Mouse (Mus musculus) limb, embryonic 12.5 days (tissue): ENCODE measurements at regions not wholly inside any gene's neighbourhood (a gene's known extent, or its start where the extent isn't known, plus 50 kb on each side); places are given as distances from the start of the nearest gene placed in this dataset.

Source experiments
- ATAC-seq: fragments of 200-750 bp; cut with Nextera tagmentation; 2 replicates; pipeline ENCODE4 v1.8.0; 2017; ENCODE audit warnings: low read depth, moderate TSS enrichment; ENCODE audit not compliant: insufficient number of reproducible peaks, insufficient read depth, low FRiP score, low TSS enrichment
- H3K27ac ChIP-seq: fragments of 300-500 bp; sonication (generic); 2 replicates; pipeline ENCODE4 v1.5.1; 2016; ENCODE audit warnings: mild to moderate bottlenecking, moderate library complexity
- H3K27me3 ChIP-seq: fragments of 300-500 bp; sonication (generic); 2 replicates; pipeline ENCODE4 v1.6.1; 2016; ENCODE audit warnings: mild to moderate bottlenecking, moderate library complexity
- H3K36me3 ChIP-seq: fragments of 300-500 bp; sonication (generic); 2 replicates; pipeline ENCODE4 v1.6.1; 2016; ENCODE audit warnings: mild to moderate bottlenecking, moderate library complexity
- H3K4me1 ChIP-seq: fragments of 300-500 bp; sonication (generic); replicated peaks from 2 replicates; pipeline ENCODE4 v1.6.1; 2016
- H3K4me2 ChIP-seq: fragments of 300-500 bp; sonication (generic); 2 replicates; pipeline ENCODE4 v1.6.1; 2016; ENCODE audit warnings: mild to moderate bottlenecking, moderate library complexity
- H3K4me3 ChIP-seq: fragments of 300-500 bp; sonication (generic); replicated peaks from 2 replicates; pipeline ENCODE4 v1.5.1; 2016; ENCODE audit warnings: mild to moderate bottlenecking
- H3K9ac ChIP-seq: fragments of 300-500 bp; sonication (generic); replicated peaks from 2 replicates; pipeline ENCODE4 v1.6.1; 2016; ENCODE audit warnings: mild to moderate bottlenecking, moderate library complexity
- H3K9me3 ChIP-seq: fragments of 300-500 bp; sonication (generic); 2 replicates; pipeline ENCODE4 v1.6.1; 2016; ENCODE audit warnings: mild to moderate bottlenecking, moderate library complexity
- WGBS: fragments of 180-500 bp; shearing (Covaris S2); methylation state at CpG from one replicate; pipeline ENCODE4 v1.1.7; 2016; 5-methylcytosine and 5-hydroxymethylcytosine counted together

DNA sequence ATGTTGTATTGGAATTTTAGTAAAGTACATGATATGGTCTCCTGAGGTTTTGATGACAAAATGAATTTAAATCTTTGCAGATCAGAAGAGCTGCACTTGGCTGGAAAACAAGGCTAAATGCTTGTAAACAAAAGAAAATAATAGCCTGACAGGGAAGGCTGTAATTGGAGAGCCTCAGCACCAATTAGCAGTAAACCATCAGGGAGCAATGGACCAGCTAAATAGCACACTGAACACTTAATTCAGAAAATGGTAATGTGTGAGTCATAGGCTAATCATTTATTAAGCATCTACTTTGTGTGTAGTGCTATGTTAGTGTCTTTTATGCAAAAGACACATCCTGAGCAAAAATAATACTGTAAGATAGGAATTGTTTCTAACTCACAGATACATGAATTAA is 152.0 kb upstream of the Tbx18 start:
- H3K4me1 ChIP-seq, result no peaks in the 10 kb centered on the region
- H3K4me3 ChIP-seq, result no peak overlapping the region
- ATAC-seq, result no peak
- H3K36me3 ChIP-seq, result no peaks in the 10 kb centered on the region
- no peak overlapping the region for H3K4me2 ChIP-seq
- no peaks in the 10 kb centered on the region for H3K9me3 ChIP-seq
- no peaks in the 10 kb centered on the region for H3K27me3 ChIP-seq
- H3K9ac ChIP-seq, result no peak overlapping the region
- H3K27ac ChIP-seq, result no peak overlapping the region

DNA sequence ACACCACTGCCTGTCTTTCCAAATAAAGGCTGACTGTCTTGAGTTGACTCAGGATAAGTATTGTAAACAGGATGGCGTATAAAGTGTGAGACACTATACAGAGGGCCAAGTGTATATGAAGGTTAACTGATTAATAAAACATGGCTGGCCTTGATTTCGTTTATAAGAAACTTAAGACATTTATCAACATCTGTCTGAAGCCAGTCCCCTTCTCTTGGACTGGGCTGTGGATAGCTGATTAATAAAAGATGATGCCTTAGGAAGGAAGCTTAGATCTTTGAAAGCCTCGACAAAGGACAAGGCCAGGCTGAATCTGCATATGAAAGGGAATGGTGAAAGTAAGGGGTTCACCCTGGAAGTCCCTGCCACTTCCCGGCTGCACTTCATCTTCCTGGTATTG is 163.0 kb upstream of the Tbx18 start:
- Histone ChIP-seq H3K4me2 (no peak overlapping the region), H3K4me3 (no peak overlapping the region), H3K27me3 (no peaks in the 10 kb centered on the region), H3K9ac (no peak overlapping the region), H3K36me3 (no peaks in the 10 kb centered on the region), H3K27ac (no peak overlapping the region), H3K4me1 (peaks cover 17% of the 10 kb centered on the region), H3K9me3 (0 out of 2 replicates have a peak, but pooled peaks cover 5% of the 10 kb centered on the region)
- 31% methylated on average over 4 of the region's 4 CpGs for WGBS
- no peak for ATAC-seq

DNA sequence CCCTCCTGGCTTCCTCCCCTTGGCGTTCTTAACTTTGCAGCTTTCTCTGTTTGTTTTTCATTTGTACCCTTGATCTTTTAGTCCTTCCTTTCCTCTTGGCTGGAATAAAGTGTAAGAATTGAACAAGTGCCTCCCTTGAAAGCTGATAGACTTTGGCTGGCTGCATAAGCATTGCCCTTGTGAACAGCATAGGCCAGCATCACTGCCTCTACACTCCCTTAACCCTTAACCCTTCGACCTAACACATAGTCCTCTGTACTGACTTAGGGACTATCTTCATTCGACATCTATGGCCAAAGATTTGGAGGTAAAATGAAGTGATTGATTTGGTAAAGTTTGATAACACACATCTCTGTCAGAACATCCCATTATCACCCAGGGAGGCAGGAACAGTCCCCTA is 163.5 kb upstream of the Tbx18 start:
- H3K4me3 ChIP-seq, result no peak overlapping the region
- ATAC-seq, result no peak
- H3K9me3 ChIP-seq, result 0 out of 2 replicates have a peak, but pooled peaks cover 5% of the 10 kb centered on the region
- no peak overlapping the region for H3K9ac ChIP-seq
- no peak overlapping the region for H3K4me2 ChIP-seq
- no peaks in the 10 kb centered on the region for H3K27me3 ChIP-seq
- WGBS, result 67% methylated on average over 3 of the region's 3 CpGs
- no peak overlapping the region for H3K27ac ChIP-seq
- H3K4me1 ChIP-seq, result peaks cover 20% of the 10 kb centered on the region
- H3K36me3 ChIP-seq, result no peaks in the 10 kb centered on the region

DNA sequence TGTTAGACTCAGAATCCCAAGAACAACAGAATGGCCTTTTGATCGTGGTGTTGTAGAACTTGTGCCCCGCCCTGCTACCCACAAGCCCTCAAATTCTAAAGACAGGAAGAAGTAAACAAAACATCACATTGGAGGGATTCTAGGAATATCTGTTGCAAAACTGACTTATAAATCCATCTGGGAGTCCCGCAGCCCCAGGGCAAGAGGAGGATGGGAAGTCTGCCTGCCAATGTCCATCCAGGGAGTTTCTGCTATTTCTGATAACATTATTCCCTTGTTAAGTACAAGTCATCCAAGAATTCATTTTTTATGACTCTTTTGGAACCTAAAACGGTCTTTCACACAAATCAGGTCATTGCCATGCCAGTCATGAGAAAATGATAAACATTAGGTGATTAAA is 164.5 kb upstream of the Tbx18 start:
- no peak overlapping the region for H3K9ac ChIP-seq
- WGBS, result 78% methylated on average over 4 of the region's 4 CpGs

DNA sequence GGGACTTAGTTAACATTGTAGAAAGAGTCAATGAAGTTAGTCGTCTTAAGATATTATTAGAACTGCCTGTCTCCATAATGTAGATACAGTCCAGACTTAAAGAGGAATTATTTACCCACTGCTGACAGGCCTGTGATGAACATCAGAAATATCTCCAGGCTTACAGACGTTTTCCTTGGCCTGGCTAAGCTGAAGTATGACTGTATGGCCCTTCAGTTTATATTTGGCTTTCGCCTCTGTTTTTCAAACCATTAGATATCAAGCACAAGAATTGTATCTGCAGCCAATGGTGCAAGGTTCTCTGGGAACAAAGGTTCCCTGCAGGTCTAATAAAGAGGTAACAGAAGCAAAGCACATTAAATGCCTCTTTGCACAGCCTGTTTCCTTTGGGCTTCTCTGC is 166.3 kb upstream of the Tbx18 start:
- no peak overlapping the region for H3K4me2 ChIP-seq
- no peak for ATAC-seq
- H3K9me3 ChIP-seq, result 0 out of 2 replicates have a peak, but pooled peaks cover under 1% of the 10 kb centered on the region
- 72% methylated on average over 3 of the region's 3 CpGs for WGBS
- no peak overlapping the region for H3K9ac ChIP-seq
- H3K27me3 ChIP-seq, result no peaks in the 10 kb centered on the region
- no peak overlapping the region for H3K27ac ChIP-seq
- H3K4me1 ChIP-seq, result peaks cover 31% of the 10 kb centered on the region
- H3K36me3 ChIP-seq, result no peaks in the 10 kb centered on the region
- no peak overlapping the region for H3K4me3 ChIP-seq

More for the DNA sequence above, 164.5 kb upstream of the Tbx18 start:
- Histone ChIP-seq H3K9me3 (0 out of 2 replicates have a peak, but pooled peaks cover 5% of the 10 kb centered on the region), H3K4me2 (no peak overlapping the region), H3K4me3 (no peak overlapping the region), H3K36me3 (no peaks in the 10 kb centered on the region), H3K27ac (no peak overlapping the region), H3K27me3 (no peaks in the 10 kb centered on the region), H3K4me1 (peaks cover 26% of the 10 kb centered on the region)
- no peak for ATAC-seq

DNA sequence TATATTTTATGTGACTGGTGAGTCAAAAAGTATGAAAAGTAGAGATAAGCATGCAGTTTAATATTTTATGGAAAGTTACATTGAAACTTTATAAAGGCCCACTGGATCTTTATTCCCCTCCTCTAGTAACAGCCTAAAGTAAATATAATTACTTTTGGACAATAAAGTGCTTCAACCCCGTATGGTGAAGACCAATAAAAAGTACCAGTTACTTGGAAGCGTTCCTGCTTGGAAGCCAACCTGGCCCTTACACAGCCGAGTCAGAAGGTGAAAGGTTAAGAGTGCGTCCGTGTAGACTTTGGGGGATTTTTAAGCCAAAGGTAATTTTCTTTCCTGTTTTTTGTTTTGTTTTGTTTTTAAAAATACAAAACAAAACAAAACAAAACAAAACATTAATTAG is 168.3 kb upstream of the Tbx18 start:
- Histone ChIP-seq H3K36me3 (no peaks in the 10 kb centered on the region), H3K9me3 (no peaks in the 10 kb centered on the region), H3K9ac (no peak overlapping the region), H3K27me3 (no peaks in the 10 kb centered on the region), H3K4me2 (no peak overlapping the region), H3K27ac (no peak overlapping the region), H3K4me1 (peaks cover 30% of the 10 kb centered on the region), H3K4me3 (no peak overlapping the region)
- no peak for ATAC-seq
- 37% methylated on average over 5 of the region's 5 CpGs for WGBS

DNA sequence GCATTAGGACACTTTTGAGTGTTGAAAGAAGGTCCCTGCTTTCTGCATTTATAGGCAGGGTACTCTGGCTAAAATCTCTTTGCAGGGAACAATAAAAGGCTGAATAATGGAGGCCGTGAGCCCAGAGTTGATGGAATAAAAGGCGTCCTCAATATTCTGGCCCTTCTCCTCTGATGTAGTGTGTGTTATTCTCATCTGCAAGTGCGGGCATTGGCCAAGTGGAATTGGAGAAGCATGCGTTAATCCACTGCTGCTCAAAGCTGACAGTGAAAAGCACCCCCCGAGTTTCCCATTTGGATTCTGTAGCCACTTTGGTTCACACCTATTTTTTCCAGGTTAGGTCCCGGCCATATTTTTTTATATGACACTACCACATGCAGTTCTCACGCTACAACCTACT is 168.7 kb upstream of the Tbx18 start:
- Histone ChIP-seq H3K4me3 (no peak overlapping the region), H3K9ac (no peak overlapping the region), H3K4me2 (no peak overlapping the region), H3K27me3 (no peaks in the 10 kb centered on the region), H3K27ac (no peak overlapping the region), H3K36me3 (no peaks in the 10 kb centered on the region), H3K4me1 (peaks cover 26% of the 10 kb centered on the region), H3K9me3 (no peaks in the 10 kb centered on the region)
- no peak for ATAC-seq
- 61% methylated on average over 7 of the region's 7 CpGs for WGBS

DNA sequence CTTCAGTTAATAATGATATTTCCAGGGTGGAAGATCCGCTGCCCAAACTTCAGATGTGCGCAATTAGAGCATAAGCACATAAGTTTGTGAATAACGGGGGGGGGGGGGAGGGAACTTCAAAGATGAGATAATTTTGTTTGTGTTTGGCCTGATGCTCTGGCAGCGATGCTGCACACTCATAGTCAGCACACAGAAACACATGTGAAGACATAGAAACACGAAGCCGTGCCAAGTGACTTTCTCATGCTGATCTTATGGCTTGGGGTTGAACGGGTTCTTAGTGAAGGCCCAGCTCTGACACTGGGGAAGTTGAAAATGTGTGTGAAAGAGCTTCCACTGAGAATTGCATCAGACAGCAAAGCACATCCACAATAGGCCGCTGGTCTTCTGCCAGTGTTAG is 190.2 kb upstream of the Tbx18 start:
- 94% methylated on average over 8 of the region's 8 CpGs for WGBS
- no peaks in the 10 kb centered on the region for H3K36me3 ChIP-seq
- no peak for ATAC-seq

DNA sequence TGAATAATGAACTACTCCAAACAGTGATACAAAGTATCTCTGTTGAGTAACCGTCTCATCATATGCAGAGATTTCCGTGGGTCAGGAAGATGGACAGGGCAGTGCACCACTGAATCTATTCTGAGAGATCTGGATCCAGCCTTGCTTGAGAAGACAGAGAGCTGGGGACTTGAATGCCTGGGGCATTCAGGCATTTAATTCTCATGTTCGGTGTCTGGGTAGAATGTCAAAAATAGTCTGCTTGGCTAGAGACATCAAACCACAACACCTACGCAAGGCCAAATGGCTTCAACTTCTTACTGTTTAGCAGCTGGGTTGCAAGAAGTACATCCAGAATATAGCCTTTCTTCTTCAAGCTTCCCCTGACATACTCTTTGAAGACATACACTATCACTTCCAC is 194.1 kb upstream of the Tbx18 start:
- 95% methylated on average over 4 of the region's 4 CpGs for WGBS
- no peaks in the 10 kb centered on the region for H3K36me3 ChIP-seq
- H3K9me3 ChIP-seq, result no peaks in the 10 kb centered on the region
- H3K4me2 ChIP-seq, result no peak overlapping the region
- no peak overlapping the region for H3K4me3 ChIP-seq
- H3K4me1 ChIP-seq, result no peaks in the 10 kb centered on the region
- H3K27me3 ChIP-seq, result no peaks in the 10 kb centered on the region
- no peak for ATAC-seq
- no peak overlapping the region for H3K27ac ChIP-seq
- no peak overlapping the region for H3K9ac ChIP-seq

More for the DNA sequence above, 190.2 kb upstream of the Tbx18 start:
- no peak overlapping the region for H3K4me3 ChIP-seq
- no peaks in the 10 kb centered on the region for H3K27me3 ChIP-seq
- no peak overlapping the region for H3K9ac ChIP-seq
- H3K4me1 ChIP-seq, result no peaks in the 10 kb centered on the region
- H3K4me2 ChIP-seq, result no peak overlapping the region
- no peak overlapping the region for H3K27ac ChIP-seq
- H3K9me3 ChIP-seq, result no peaks in the 10 kb centered on the region

DNA sequence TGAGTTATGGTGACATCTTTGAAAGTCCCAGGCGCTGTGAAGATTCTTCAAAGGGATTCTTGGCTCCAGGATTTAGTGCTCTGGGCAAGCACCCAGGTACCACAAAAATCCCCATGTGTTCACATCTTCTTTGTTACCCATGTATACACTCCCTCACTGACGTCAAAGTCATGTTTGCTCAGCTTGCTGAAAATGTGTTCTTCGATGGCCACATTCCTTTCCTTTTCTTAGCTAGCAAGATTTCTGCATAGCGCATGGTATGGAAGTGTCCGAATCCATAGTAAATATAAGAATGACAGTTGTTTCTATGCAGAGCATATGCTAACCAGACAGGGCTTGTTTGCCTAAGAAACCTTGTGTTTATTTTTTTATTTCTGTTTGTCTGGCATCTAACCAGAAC is 202.2 kb upstream of the Tbx18 start:
- Histone ChIP-seq H3K4me1 (peaks cover 10% of the 10 kb centered on the region), H3K4me2 (no peak overlapping the region), H3K27ac (no peak overlapping the region), H3K36me3 (no peaks in the 10 kb centered on the region), H3K4me3 (no peak overlapping the region), H3K9me3 (no peaks in the 10 kb centered on the region), H3K9ac (no peak overlapping the region), H3K27me3 (no peaks in the 10 kb centered on the region)
- 83% methylated on average over 5 of the region's 5 CpGs for WGBS
- ATAC-seq, result no peak

DNA sequence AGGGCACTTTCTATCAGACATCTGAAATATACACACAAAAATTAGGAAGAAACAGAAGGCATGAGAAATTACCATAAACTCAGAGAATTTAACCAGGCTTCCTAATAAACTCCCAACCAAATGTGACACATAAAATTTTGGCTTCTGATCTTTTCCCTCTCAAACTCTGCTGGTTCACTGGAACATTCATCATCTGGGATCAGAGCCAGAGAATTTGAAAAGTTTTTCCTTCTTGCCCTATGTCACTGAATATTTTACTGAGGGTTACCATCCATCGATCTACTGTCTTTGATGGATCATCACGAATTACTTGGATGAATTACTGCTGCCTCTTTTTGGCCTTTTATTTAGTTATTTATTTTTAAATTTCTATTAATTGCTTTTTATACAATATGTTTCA is 221.4 kb upstream of the Tbx18 start:
- WGBS, result 96% methylated on average over 2 of the region's 2 CpGs
- Histone ChIP-seq H3K27me3 (no peaks in the 10 kb centered on the region; the same call in 1 of the 2 replicates), H3K4me2 (no peak overlapping the region), H3K36me3 (no peaks in the 10 kb centered on the region), H3K27ac (no peak overlapping the region), H3K9me3 (no peaks in the 10 kb centered on the region), H3K4me1 (no peaks in the 10 kb centered on the region), H3K9ac (no peak overlapping the region), H3K4me3 (no peak overlapping the region)
- ATAC-seq, result no peak

DNA sequence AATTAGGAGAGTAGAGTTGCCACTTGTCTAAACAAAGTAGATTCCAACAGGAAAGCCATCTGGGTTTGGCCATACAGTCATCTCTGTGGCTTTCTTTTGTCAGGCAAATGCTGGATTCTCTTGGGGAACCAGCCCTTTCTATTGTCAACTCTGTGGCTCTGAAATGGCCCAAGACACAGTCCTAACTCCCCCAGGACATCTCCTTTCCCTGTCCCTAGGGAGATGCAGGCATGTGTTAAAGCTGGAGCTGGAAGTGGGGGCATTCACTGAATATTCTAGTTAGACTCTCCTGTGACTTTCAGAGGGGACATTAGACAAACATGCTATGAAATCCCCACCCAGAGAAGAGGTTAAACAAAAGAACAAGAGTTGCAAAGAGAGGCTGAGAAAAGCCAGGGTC is 223.9 kb upstream of the Tbx18 start:
- H3K4me3 ChIP-seq, result no peak overlapping the region
- ATAC-seq, result no peak
- H3K27me3 ChIP-seq, result no peaks in the 10 kb centered on the region; the same call in 1 of the 2 replicates
- H3K4me1 ChIP-seq, result no peaks in the 10 kb centered on the region; the same call in 1 of the 2 replicates
- H3K9me3 ChIP-seq, result no peaks in the 10 kb centered on the region
- H3K4me2 ChIP-seq, result no peak overlapping the region
- no peaks in the 10 kb centered on the region for H3K36me3 ChIP-seq
- H3K9ac ChIP-seq, result no peak overlapping the region
- H3K27ac ChIP-seq, result no peak overlapping the region
